Mouse (Mus musculus): ENCODE results near the gene Vmn1r89. TPM values are rescaled to one million over a fixed set of nuclear protein-coding genes. Genes with fewer than 3 reads are reported as not detected.

Gene Vmn1r89
- not detected in 2 replicates for polyA plus RNA-seq (2015; fragmentation: Nextera tagmentation; extraction: Ambion mirVana)

DNA sequence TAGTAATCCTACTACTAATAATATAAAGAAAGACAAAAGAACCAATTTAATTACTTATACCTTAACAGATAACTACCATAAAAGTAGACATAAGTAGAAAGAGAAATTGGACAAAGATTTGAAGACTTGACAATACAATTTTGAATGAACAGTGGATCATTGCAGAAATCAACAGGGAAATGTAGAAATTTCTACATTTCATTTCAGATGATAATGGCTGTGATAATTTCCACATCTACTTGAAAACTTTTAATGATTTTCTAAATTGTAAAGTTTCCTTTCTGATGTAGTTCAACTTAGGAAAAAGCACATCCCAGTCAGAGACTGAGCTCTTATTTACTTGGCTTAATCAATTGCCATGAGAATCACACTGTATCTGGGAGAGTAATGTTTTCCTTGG, at the start of gene Vmn1r89:
Gene Vmn1r89 (plus strand): TSS at position 301 of the 400 bp plus-strand sequence.
- Histone ChIP-seq H3K36me3 (no peaks in the 10 kb centered on the region), H3K9me3 (no peaks in the 10 kb centered on the region), H3K4me3 (replicated peaks) (no peak within 1 kb of the TSS), H3K9ac (no peak within 1 kb of the TSS), H3K27me3 (replicated peaks) (no peaks in the 10 kb centered on the region), H3K4me1 (no peaks in the 10 kb centered on the region), H3K4me2 (no peak within 1 kb of the TSS), H3K27ac (no peak within 1 kb of the TSS)
- no peak for ATAC-seq (ENCODE audit: insufficient read depth, low FRiP score, low read depth)

DNA sequence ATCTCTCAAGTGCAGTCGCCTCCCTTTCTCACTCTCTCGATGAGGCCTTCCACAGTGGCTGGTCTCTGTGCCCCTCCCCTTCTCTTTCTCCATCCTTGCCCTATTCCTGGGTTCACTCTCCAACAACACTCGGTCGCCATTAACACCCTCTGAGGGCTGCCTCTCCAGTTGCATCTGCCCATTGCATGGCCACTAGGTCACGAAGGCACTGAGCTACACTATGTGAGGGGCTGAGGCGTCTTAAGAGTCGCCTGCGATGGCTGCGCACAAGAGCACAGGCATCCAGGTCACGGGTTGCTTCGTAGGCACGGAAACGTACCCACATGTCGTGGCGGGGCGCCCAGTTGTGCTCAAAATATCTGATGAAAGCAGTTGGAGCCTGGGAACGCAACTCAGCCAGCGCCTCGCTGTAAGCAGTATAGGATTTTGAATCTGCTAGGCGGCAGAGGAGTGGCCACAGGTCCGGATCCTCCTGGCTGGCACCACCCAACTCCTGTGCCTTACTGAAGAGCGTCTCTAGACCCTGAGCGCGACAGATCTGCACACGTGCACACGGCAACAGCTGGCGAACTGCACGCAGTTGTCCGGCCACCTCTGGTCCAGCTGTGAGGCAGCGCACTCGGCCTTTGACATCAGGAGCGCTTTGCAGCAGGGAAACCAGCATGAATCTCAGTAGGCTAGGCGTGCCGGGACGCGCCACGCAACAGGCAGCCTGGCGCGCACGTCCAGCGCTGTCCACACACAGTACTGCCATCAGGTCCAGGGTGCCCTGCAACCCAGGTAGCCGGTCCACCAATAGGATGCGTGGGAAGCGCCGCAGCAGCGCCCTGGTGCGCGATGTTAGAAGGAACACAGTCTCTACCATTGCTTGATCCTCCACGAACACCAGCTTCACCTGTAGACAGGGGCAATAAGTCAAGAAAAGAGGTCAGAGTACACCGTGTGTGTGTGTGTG, 48.2 kb downstream of the Vmn1r89 start:
- Histone ChIP-seq H3K4me2 (no peak overlapping the region), H3K27ac (no peak overlapping the region), H3K4me3 (replicated peaks) (no peak overlapping the region), H3K9ac (no peak overlapping the region), H3K4me1 (no peaks in the 10 kb centered on the region), H3K27me3 (replicated peaks) (no peaks in the 10 kb centered on the region), H3K36me3 (no peaks in the 10 kb centered on the region), H3K9me3 (no peaks in the 10 kb centered on the region)
- 47% methylated on average over 50 of the region's 50 CpGs for WGBS
- ATAC-seq (ENCODE audit: insufficient read depth, low FRiP score, low read depth): no peak

DNA sequence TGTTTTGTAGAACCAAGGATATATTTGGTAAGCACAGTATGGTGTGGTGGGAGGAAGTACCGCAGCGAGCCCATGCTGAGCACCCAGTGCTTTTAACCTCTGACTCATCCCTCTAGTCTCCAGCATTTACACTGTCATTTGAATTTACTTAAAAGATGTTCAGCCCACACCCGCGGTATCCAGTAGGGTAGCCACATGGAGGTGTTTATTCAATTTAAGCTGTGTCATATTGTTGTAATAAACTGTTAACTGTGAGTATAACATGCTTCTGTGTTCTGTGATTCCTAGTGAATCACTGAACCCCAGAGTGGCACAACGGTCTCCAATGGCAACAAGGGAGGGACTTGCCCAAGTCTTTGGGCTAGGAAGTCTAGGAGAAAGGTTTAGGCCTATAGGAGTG, 51.0 kb downstream of the Vmn1r89 start:
- H3K9me3 ChIP-seq: no peaks in the 10 kb centered on the region
- H3K4me3 ChIP-seq (replicated peaks): no peak overlapping the region
- H3K36me3 ChIP-seq: no peaks in the 10 kb centered on the region
- H3K27me3 ChIP-seq (replicated peaks): no peaks in the 10 kb centered on the region
- no peak for ATAC-seq (ENCODE audit: insufficient read depth, low FRiP score, low read depth)
- 75% methylated on average over 5 of the region's 5 CpGs for WGBS
- H3K27ac ChIP-seq: no peak overlapping the region
- H3K9ac ChIP-seq: no peak overlapping the region
- no peaks in the 10 kb centered on the region for H3K4me1 ChIP-seq
- H3K4me2 ChIP-seq: no peak overlapping the region

DNA sequence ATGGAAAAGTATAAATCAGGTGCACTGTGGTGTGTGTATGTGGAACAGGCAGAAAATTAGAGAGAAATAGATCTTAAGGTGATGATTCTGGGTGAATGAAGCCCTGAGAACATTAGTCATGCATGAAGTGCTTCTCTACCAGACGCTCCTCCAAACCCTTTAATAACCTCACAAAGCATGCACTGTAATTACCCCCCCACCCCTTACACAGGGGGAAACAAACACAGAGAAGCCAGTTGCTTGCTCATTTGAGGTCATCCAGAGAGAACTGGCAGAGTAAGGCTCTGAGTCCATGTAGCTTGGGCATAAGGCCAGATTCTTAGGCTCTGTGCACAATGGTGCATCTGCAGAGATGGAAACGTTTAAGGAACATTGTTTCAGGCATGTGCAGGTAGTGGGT, 51.6 kb downstream of the Vmn1r89 start:
- no peak overlapping the region for H3K4me2 ChIP-seq
- H3K27me3 ChIP-seq (replicated peaks): no peaks in the 10 kb centered on the region
- no peaks in the 10 kb centered on the region for H3K36me3 ChIP-seq
- H3K4me1 ChIP-seq: no peaks in the 10 kb centered on the region
- H3K27ac ChIP-seq: no peak overlapping the region
- H3K9ac ChIP-seq: no peak overlapping the region
- H3K9me3 ChIP-seq: no peaks in the 10 kb centered on the region
- WGBS: 74% methylated on average over 2 of the region's 2 CpGs
- ATAC-seq (ENCODE audit: insufficient read depth, low FRiP score, low read depth): no peak
- H3K4me3 ChIP-seq (replicated peaks): no peak overlapping the region

DNA sequence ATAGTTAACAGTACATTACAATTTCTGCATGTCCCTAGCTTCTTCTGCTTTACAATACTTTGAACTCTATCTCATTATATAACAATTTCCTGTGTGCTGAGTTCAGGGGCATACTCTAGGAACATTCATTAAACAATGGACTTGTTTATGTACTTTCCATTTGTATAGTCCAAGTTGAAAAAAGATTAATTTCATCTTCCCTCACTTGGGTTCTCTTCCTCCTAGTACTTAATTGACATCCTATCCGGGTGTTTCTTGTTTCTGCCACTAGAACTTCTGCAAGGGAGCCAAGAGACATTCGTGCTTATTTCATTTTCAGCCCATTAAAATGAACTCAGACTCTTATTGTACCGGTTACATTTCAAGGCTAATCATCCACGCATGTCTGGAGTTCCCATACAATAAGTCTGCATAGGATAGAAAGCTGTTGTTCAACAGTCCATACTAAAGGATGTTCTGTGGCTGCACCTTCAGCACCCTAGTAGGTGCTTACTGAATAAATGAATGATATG, 56.0 kb downstream of the Vmn1r89 start:
- H3K27me3 ChIP-seq (replicated peaks): no peaks in the 10 kb centered on the region
- H3K4me1 ChIP-seq: no peaks in the 10 kb centered on the region
- no peak for ATAC-seq (ENCODE audit: insufficient read depth, low FRiP score, low read depth)
- WGBS: 93% methylated on average over 4 of the region's 4 CpGs
- H3K36me3 ChIP-seq: no peaks in the 10 kb centered on the region
- H3K4me3 ChIP-seq (replicated peaks): no peak overlapping the region
- no peak overlapping the region for H3K27ac ChIP-seq
- no peak overlapping the region for H3K9ac ChIP-seq
- H3K9me3 ChIP-seq: no peaks in the 10 kb centered on the region
- H3K4me2 ChIP-seq: no peak overlapping the region

DNA sequence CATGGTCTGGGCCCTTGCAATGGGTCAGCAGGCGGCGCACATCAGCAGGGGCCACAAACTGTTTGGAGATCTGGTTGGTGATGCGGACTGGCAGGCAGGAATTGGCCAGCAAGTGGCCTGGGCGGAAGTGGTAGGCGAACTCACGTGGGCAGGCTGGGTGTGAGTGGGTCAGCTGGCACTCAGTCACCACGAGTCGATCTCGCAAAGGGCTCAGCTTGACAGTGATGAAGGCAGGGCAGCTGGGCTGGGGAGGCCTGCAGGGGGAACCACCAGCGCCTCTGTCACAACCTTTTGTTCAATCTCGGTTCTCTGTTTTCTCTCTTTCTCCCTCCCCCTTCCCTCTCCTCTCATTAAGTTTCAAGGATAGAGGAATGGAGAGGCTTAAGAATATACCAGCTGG, 56.6 kb downstream of the Vmn1r89 start:
- no peak overlapping the region for H3K27ac ChIP-seq
- WGBS: 82% methylated on average over 11 of the region's 11 CpGs
- H3K4me3 ChIP-seq (replicated peaks): no peak overlapping the region
- no peaks in the 10 kb centered on the region for H3K27me3 ChIP-seq (replicated peaks)
- H3K9ac ChIP-seq: no peak overlapping the region
- no peaks in the 10 kb centered on the region for H3K4me1 ChIP-seq
- ATAC-seq (ENCODE audit: insufficient read depth, low FRiP score, low read depth): no peak
- no peaks in the 10 kb centered on the region for H3K36me3 ChIP-seq
- H3K9me3 ChIP-seq: no peaks in the 10 kb centered on the region
- no peak overlapping the region for H3K4me2 ChIP-seq

Other genes with a start within 250 kb of the Vmn1r89 start
- 8.9 and 10.3 TPM in 2 replicates for gene Zfp324, start 247.2 kb upstream of the Vmn1r89 start, polyA plus RNA-seq (2015; fragmentation: Nextera tagmentation; extraction: Ambion mirVana)
- 6.9 and 8.4 TPM in 2 replicates for gene Zfp446, start 235.2 kb upstream of the Vmn1r89 start, polyA plus RNA-seq (2015; fragmentation: Nextera tagmentation; extraction: Ambion mirVana)
- 0.64 and 1.8 TPM in 2 replicates for gene Slc27a5, start 214.8 kb upstream of the Vmn1r89 start, polyA plus RNA-seq (2015; fragmentation: Nextera tagmentation; extraction: Ambion mirVana)
- gene Trim28, start 213.9 kb upstream of the Vmn1r89 start, polyA plus RNA-seq (2015; fragmentation: Nextera tagmentation; extraction: Ambion mirVana): 216 and 252 TPM in 2 replicates
- gene Zbtb45, start 203.0 kb upstream of the Vmn1r89 start, polyA plus RNA-seq (2015; fragmentation: Nextera tagmentation; extraction: Ambion mirVana): 20.4 and 21.9 TPM in 2 replicates
- 161 and 167 TPM in 2 replicates for gene Chmp2a, start 178.2 kb upstream of the Vmn1r89 start, polyA plus RNA-seq (2015; fragmentation: Nextera tagmentation; extraction: Ambion mirVana)
- gene Ube2m, start 174.7 kb upstream of the Vmn1r89 start, polyA plus RNA-seq (2015; fragmentation: Nextera tagmentation; extraction: Ambion mirVana): 105 and 107 TPM in 2 replicates
- 2.7 and 3.0 TPM in 2 replicates for gene Mzf1, start 158.3 kb upstream of the Vmn1r89 start, polyA plus RNA-seq (2015; fragmentation: Nextera tagmentation; extraction: Ambion mirVana)
- gene Vmn1r85, start 117.8 kb upstream of the Vmn1r89 start, polyA plus RNA-seq (2015; fragmentation: Nextera tagmentation; extraction: Ambion mirVana): not detected in 2 replicates
- gene Vmn1r86, start 93.1 kb upstream of the Vmn1r89 start, polyA plus RNA-seq (2015; fragmentation: Nextera tagmentation; extraction: Ambion mirVana): not detected in 2 replicates
- not detected in 2 replicates for gene Vmn1r87, start 72.9 kb upstream of the Vmn1r89 start, polyA plus RNA-seq (2015; fragmentation: Nextera tagmentation; extraction: Ambion mirVana)
- 0.01 TPM in 1 of 2 replicates, not detected in the other for gene Vmn1r88, start 53.5 kb upstream of the Vmn1r89 start, polyA plus RNA-seq (2015; fragmentation: Nextera tagmentation; extraction: Ambion mirVana)
- gene Lig1, start 64.3 kb downstream of the Vmn1r89 start, polyA plus RNA-seq (2015; fragmentation: Nextera tagmentation; extraction: Ambion mirVana): 94.6 and 97.4 TPM in 2 replicates
- 7.3 and 9.3 TPM in 2 replicates for gene Zswim9, start 65.7 kb downstream of the Vmn1r89 start, polyA plus RNA-seq (2015; fragmentation: Nextera tagmentation; extraction: Ambion mirVana)
- 0.95 and 1.1 TPM in 2 replicates for gene Pla2g4c, start 111.6 kb downstream of the Vmn1r89 start, polyA plus RNA-seq (2015; fragmentation: Nextera tagmentation; extraction: Ambion mirVana)
- gene Cabp5, start 185.1 kb downstream of the Vmn1r89 start, polyA plus RNA-seq (2015; fragmentation: Nextera tagmentation; extraction: Ambion mirVana): not detected in 2 replicates
- not detected in 2 replicates for gene Bsph1, start 237.8 kb downstream of the Vmn1r89 start, polyA plus RNA-seq (2015; fragmentation: Nextera tagmentation; extraction: Ambion mirVana)

Measured in stomach, embryonic 15.5 days (tissue).